Mouse (Mus musculus) E14TG2a.4 (cell line): ENCODE results near the gene Snx25.

Source experiments
- CTCF ChIP-seq: conservative IDR thresholded peaks from 2 replicates; pipeline ENCODE4 v1.5.1; 2014; ENCODE audit warnings: low read length
- NANOG ChIP-seq: IDR thresholded peaks from 2 replicates; pipeline ENCODE4 v1.6.1; 2014; ENCODE audit warnings: borderline replicate concordance, low read length, mixed read lengths
- POU5F1 ChIP-seq: IDR thresholded peaks from 2 replicates; pipeline ENCODE4 v1.6.1; 2014; ENCODE audit warnings: low read length, borderline replicate concordance

GRCm38 (mm10) chr8:46146173-46146572 is 5.8 kb downstream of the Snx25 start:
- no peak for TF ChIP-seq CTCF
- no peak for TF ChIP-seq NANOG
- TF ChIP-seq POU5F1, result no peak
